Mouse (Mus musculus) forebrain, postnatal 0 days (tissue): ENCODE measurements around the gene Rara. TPM values are rescaled to one million over a fixed set of nuclear protein-coding genes. Genes with fewer than 3 reads are reported as not detected.

ENCODE experiments used
- ATAC-seq: fragments of 200-750 bp; cut with Nextera tagmentation; 2 replicates; pipeline ENCODE4 v1.8.0; 2017; ENCODE audit warnings: mild to moderate bottlenecking, moderate library complexity
- DNase-seq: peaks from one replicate; pipeline ENCODE4 v3.0.0-alpha.2; 2015
- H3K27ac ChIP-seq: fragments of 300-500 bp; sonication (generic); 2 replicates; pipeline ENCODE4 v1.5.1; 2014; ENCODE audit warnings: low read depth, mild to moderate bottlenecking, antibody characterized with exemption, low read length, moderate library complexity, mixed read lengths
- H3K27me3 ChIP-seq: fragments of 300-500 bp; sonication (generic); 2 replicates; pipeline ENCODE4 v1.6.1; 2014; ENCODE audit warnings: mild to moderate bottlenecking, low read length, mixed read lengths; ENCODE audit not compliant: insufficient read depth
- H3K36me3 ChIP-seq: fragments of 300-500 bp; sonication (generic); 2 replicates; pipeline ENCODE4 v1.6.1; 2014; ENCODE audit warnings: mild to moderate bottlenecking, moderate library complexity; ENCODE audit not compliant: insufficient read depth
- H3K4me1 ChIP-seq: fragments of 300-500 bp; sonication (generic); 2 replicates; pipeline ENCODE4 v1.6.1; 2014; ENCODE audit warnings: antibody characterized with exemption; ENCODE audit not compliant: insufficient read depth
- H3K4me2 ChIP-seq: fragments of 300-500 bp; sonication (generic); 2 replicates; pipeline ENCODE4 v1.6.1; 2014; ENCODE audit warnings: low read depth, mild to moderate bottlenecking, moderate library complexity
- H3K4me3 ChIP-seq: fragments of 300-500 bp; sonication (generic); 2 replicates; pipeline ENCODE4 v1.5.1; 2014; ENCODE audit warnings: low read depth, low read length, mixed read lengths
- H3K9ac ChIP-seq: fragments of 300-500 bp; sonication (generic); 2 replicates; pipeline ENCODE4 v1.6.1; 2014; ENCODE audit warnings: mild to moderate bottlenecking
- H3K9me3 ChIP-seq: fragments of 300-500 bp; sonication (generic); 2 replicates; pipeline ENCODE4 v1.6.1; 2016; ENCODE audit warnings: low read length
- CTCF ChIP-seq: sonication (generic); IDR thresholded peaks from 2 replicates; pipeline ENCODE4 v1.5.1; 2016; ENCODE audit warnings: antibody characterized with exemption, control low read depth, low read depth
- WGBS: fragments of 180-500 bp; shearing (Covaris S2); extraction: QIAGEN DNeasy Blood & Tissue Kit; methylation state at CpG from one replicate; pipeline ENCODE4 v1.1.7; 2014; 5-methylcytosine and 5-hydroxymethylcytosine counted together
- polyA plus RNA-seq: library from polyadenylated mRNA; unstranded; fragments of >200 nt; fragmentation: Nextera tagmentation; extraction: Ambion mirVana; gene quantifications from 2 replicates; pipeline ENCODE4 v1.2.1, GENCODE M21; 2015
- total RNA-seq: library from RNA; depleted of rRNA; stranded (reverse); fragments of >200 nt; gene quantifications from 2 replicates; pipeline ENCODE4 v1.2.3, GENCODE M21; 2014

The Rara gene
- total and polyA plus RNA-seq, 2 experiments from 2014 or later, result 10.7 to 15.2 TPM

DNA sequence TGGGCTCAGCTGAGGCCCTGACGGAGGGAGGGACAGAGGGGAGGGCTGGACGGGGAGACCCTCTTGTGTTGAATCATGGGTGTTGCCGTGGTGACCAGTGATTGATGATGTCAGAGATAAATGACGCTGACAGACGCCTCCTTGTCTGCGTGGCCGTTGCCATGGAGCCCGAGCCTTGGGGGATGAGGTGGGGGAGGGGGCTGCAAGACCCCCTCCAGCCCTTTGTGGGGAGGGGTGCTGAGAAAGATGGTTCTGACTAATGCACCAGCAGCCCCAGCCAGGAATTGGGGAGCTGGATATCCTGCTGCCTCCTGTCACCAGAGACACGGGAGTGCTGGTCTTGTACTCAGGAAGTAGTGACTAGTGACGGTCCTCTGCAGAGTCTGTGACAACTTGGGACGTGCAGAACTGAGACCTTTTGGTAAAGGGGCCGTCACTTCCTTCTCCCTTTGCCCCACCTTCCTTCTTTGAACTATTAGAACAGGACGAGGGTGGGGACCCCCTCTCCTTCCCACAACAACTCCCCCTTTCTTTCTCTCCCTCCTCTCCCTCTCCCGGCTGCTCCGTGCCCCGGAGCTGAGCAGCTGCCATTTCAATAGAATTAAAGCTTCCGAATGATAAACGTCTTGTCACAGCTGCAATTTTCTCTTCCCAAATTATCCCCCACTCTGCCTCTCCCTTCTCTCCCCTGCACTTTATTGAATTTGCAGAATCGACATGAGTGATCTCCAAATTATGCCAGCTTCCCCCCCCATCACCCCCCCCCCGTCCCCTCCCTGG, 41.3 kb downstream of the Rara start:
- Histone ChIP-seq H3K4me3 (no peak overlapping the region), H3K36me3 (peaks cover 13% of the 10 kb centered on the region; the same call in 1 of the 2 replicates), H3K27ac (peak overlapping the region; percentile 88), H3K4me1 (peaks cover 58% of the 10 kb centered on the region), H3K9me3 (no peaks in the 10 kb centered on the region), H3K27me3 (no peaks in the 10 kb centered on the region), H3K9ac (0 out of 2 replicates have a peak overlapping the region, but pooled peaks have one; percentile 18), H3K4me2 (peak overlapping the region; percentile 39)
- no peak for TF ChIP-seq CTCF
- 5% methylated on average over 20 of the region's 20 CpGs for WGBS
- DNase-seq (peak; percentile 74), ATAC-seq (peak; percentile 64)

DNA sequence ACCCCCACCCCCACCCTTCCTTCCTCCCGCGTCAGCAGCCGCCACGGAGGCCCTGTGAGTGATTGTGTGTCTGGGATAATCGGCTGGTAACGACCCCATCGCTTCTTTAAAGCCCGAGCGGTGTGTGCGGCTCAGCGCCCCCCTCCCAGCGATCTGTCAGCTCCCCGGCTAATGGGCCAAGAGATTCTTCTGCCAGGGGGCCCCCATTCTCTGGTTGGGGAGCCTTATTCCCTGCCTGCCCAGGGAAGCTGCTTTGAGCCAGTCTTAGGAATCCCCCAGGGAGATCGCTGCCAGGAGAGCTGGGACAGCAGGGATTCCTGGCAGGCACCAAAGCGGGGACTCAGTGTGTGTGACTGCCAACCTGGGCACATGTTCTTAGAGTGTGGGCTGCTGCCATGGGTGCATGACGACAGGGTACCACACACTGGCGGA, 41.9 kb downstream of the Rara start:
- ATAC-seq (peak; percentile 82), DNase-seq (peak; percentile 90)
- no peak for TF ChIP-seq CTCF
- 0 out of 2 replicates have a peak overlapping the region, but pooled peaks have one; percentile 0 for H3K4me3 ChIP-seq
- H3K4me1 ChIP-seq, result peaks cover 53% of the 10 kb centered on the region
- peaks cover 13% of the 10 kb centered on the region; the same call in 1 of the 2 replicates for H3K36me3 ChIP-seq
- H3K27ac ChIP-seq, result peak overlapping the region; percentile 88
- H3K9me3 ChIP-seq, result no peaks in the 10 kb centered on the region
- peak overlapping the region; percentile 39 for H3K4me2 ChIP-seq
- H3K27me3 ChIP-seq, result no peaks in the 10 kb centered on the region
- H3K9ac ChIP-seq, result no peak overlapping the region
- 9% methylated on average over 16 of the region's 17 CpGs for WGBS

DNA sequence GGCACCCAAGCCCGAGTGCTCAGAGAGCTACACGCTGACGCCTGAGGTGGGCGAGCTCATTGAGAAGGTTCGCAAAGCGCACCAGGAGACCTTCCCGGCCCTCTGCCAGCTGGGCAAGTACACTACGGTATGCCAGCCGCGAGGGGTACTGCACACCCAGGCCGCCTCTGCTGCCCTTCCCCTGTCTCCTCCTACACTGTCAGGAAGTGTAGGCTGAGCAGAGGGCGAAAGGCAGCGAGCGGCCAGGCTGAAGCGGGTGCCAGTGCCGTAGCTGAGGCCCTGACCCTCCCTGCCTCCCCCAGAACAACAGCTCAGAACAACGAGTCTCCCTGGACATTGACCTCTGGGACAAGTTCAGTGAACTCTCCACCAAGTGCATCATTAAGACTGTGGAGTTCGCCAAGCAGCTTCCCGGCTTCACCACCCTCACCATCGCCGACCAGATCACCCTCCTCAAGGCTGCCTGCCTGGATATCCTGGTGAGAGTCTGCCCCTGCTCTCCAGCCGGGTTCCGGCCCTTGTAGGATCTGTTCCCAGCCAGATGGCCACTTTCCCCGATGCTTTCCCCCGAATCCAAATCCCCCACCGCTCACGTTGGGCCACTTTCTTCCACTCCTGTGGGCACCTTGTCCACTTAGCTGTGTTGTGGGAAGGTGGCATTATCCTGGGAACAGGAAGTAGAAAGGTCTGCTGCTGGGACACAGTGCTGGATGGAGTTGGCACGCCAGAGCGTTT, 42.7 kb downstream of the Rara start:
- Histone ChIP-seq H3K4me1 (peaks cover 46% of the 10 kb centered on the region), H3K4me2 (peak overlapping the region; percentile 39; the same call in 1 of the 2 replicates), H3K27me3 (no peaks in the 10 kb centered on the region), H3K9me3 (no peaks in the 10 kb centered on the region), H3K36me3 (peaks cover 13% of the 10 kb centered on the region; the same call in 1 of the 2 replicates), H3K9ac (no peak overlapping the region), H3K4me3 (no peak overlapping the region), H3K27ac (peak overlapping the region; percentile 88)
- TF ChIP-seq CTCF, result no peak
- WGBS, result 44% methylated on average over 29 of the region's 29 CpGs
- ATAC-seq (no peak), DNase-seq (peak; percentile 17)

DNA sequence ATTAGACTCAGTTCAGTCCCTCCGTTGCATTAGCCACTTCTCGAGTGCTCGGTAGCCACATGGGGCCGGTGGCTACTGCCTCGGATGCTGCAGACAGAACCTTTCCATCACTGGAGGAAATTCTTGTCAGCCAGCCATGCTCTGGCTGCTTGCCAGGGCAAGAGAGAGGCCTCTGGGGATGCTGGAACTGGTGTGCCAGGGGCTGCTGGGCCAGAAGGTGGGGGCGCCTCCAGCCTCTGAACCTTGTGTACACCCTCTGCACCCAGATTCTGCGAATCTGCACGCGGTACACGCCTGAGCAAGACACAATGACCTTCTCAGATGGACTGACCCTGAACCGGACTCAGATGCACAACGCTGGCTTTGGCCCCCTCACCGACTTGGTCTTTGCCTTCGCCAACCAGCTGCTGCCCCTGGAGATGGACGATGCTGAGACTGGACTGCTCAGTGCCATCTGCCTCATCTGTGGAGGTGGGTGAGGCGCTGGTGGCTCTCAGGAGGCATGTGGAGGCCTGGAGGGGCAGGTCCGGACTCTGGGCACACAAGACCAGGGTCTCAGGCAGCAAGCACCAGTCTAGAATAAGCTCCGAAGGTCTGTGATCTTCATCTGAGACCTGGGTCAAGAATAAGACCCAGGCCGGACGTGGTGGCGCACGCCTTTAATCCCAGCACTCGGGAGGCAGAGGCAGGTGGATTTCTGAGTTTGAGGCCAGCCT, 43.9 kb downstream of the Rara start:
- DNase-seq (peak; percentile 69), ATAC-seq (no peak)
- H3K4me3 ChIP-seq, result no peak overlapping the region
- peaks cover 35% of the 10 kb centered on the region for H3K4me1 ChIP-seq
- no peak overlapping the region for H3K4me2 ChIP-seq
- H3K27ac ChIP-seq, result no peak overlapping the region
- TF ChIP-seq CTCF, result no peak
- no peak overlapping the region for H3K9ac ChIP-seq
- WGBS, result 62% methylated on average over 23 of the region's 23 CpGs
- peaks cover 13% of the 10 kb centered on the region; the same call in 1 of the 2 replicates for H3K36me3 ChIP-seq
- H3K27me3 ChIP-seq, result no peaks in the 10 kb centered on the region
- H3K9me3 ChIP-seq, result no peaks in the 10 kb centered on the region

DNA sequence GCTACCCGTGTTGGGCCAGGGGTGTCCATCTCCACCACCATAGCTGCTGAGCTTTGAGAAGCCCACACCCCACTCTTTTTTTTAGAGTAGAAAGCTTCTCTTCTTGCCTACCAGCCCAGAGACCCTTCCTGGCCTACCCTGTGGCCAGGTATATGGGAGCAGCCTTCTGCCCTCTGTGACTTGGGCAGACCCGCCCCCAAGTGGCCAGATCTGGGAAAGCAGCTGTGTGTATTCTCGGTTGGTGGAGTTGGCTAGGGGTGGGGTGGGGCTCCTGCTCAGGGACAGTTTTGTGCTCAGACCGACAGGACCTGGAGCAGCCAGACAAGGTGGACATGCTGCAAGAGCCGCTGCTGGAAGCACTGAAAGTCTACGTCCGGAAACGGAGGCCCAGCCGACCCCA, 44.6 kb downstream of the Rara start:
- ATAC-seq (no peak), DNase-seq (peak; percentile 78)
- no peak overlapping the region for H3K9ac ChIP-seq
- no peaks in the 10 kb centered on the region for H3K9me3 ChIP-seq
- peaks cover 13% of the 10 kb centered on the region; the same call in 1 of the 2 replicates for H3K36me3 ChIP-seq
- peaks cover 34% of the 10 kb centered on the region for H3K4me1 ChIP-seq
- no peak overlapping the region for H3K4me2 ChIP-seq
- H3K4me3 ChIP-seq, result no peak overlapping the region
- no peak overlapping the region for H3K27ac ChIP-seq
- TF ChIP-seq CTCF, result peak; percentile 93
- WGBS, result 59% methylated on average over 9 of the region's 9 CpGs
- H3K27me3 ChIP-seq, result no peaks in the 10 kb centered on the region

DNA sequence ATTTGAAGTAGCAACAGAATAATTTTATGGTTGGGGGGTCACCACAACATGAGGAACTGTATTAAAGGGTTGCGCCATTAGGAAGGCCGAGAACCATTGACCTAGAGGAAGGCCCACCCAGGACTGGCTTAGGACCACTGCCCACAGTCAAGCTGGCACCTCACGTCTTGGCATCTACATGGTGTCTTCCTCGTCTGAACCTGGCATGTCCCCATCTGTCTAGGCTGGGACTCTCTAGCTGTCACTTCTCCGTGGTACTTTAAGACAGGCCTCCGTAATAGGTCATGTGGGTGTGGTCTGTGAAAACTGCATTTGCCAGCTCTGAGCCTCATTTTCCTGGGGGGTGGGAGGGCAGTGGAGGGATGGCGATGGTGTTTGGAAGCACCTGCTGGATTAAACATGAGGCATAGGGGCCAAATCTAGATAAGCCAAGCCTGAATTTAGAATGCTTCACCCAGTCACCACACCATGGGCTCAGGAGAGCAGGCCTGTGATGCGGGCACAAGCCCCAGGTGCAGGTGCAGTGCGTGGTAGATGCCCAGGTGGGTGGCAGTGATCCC, 45.3 kb downstream of the Rara start:
- Histone ChIP-seq H3K27me3 (no peaks in the 10 kb centered on the region), H3K4me1 (peaks cover 31% of the 10 kb centered on the region), H3K36me3 (peaks cover 13% of the 10 kb centered on the region; the same call in 1 of the 2 replicates), H3K27ac (no peak overlapping the region), H3K9me3 (no peaks in the 10 kb centered on the region), H3K9ac (no peak overlapping the region), H3K4me3 (no peak overlapping the region), H3K4me2 (no peak overlapping the region)
- ATAC-seq, result no peak
- no peak for DNase-seq
- WGBS, result 84% methylated on average over 9 of the region's 9 CpGs
- no peak for TF ChIP-seq CTCF
